Mouse (Mus musculus) midbrain, postnatal 0 days (tissue): ENCODE data around the gene Rab40b. TPM values are rescaled to one million over a fixed set of nuclear protein-coding genes. Genes with fewer than 3 reads are reported as not detected.

ENCODE experiments used
- ATAC-seq: fragments of 200-750 bp; cut with Nextera tagmentation; 2 replicates; pipeline ENCODE4 v1.8.0; 2017; ENCODE audit warnings: moderate number of reproducible peaks, mild to moderate bottlenecking, moderate TSS enrichment, moderate library complexity; ENCODE audit not compliant: low FRiP score
- DNase-seq: peaks from one replicate; pipeline ENCODE4 v3.0.0-alpha.2; 2015; ENCODE audit warnings: low spot score
- H3K27ac ChIP-seq: fragments of 300-500 bp; sonication (generic); 2 replicates; pipeline ENCODE4 v1.5.1; 2014; ENCODE audit warnings: low read depth, mild to moderate bottlenecking, low read length, mixed read lengths
- H3K27me3 ChIP-seq: fragments of 300-500 bp; sonication (generic); 2 replicates; pipeline ENCODE4 v1.6.1; 2014; ENCODE audit warnings: low read length, control low read depth, mixed read lengths; ENCODE audit not compliant: insufficient read depth
- H3K36me3 ChIP-seq: fragments of 300-500 bp; sonication (generic); 2 replicates; pipeline ENCODE4 v1.6.1; 2014; ENCODE audit warnings: low read length, control low read depth, mixed read lengths; ENCODE audit not compliant: insufficient read depth
- H3K4me1 ChIP-seq: fragments of 300-500 bp; sonication (generic); 2 replicates; pipeline ENCODE4 v1.6.1; 2014; ENCODE audit warnings: mild to moderate bottlenecking, control low read depth, antibody characterized with exemption, low read length, mixed read lengths; ENCODE audit not compliant: insufficient read depth
- H3K4me2 ChIP-seq: fragments of 300-500 bp; sonication (generic); 2 replicates; pipeline ENCODE4 v1.6.1; 2014; ENCODE audit warnings: low read depth, mild to moderate bottlenecking, low read length, mixed read lengths; ENCODE audit not compliant: poor library complexity, severe bottlenecking
- H3K4me3 ChIP-seq: fragments of 300-500 bp; sonication (generic); 2 replicates; pipeline ENCODE4 v1.5.1; 2014; ENCODE audit warnings: low read depth, mild to moderate bottlenecking, low read length, moderate library complexity
- H3K9ac ChIP-seq: fragments of 300-500 bp; sonication (generic); replicated peaks from 2 replicates; pipeline ENCODE4 v1.6.1; 2014; ENCODE audit warnings: mild to moderate bottlenecking, low read length, moderate library complexity, mixed read lengths; ENCODE audit not compliant: poor library complexity, severe bottlenecking
- H3K9me3 ChIP-seq: fragments of 300-500 bp; sonication (generic); 2 replicates; pipeline ENCODE4 v1.6.1; 2016; ENCODE audit warnings: low read length, control low read depth
- CTCF ChIP-seq: IDR thresholded peaks from 2 replicates; pipeline ENCODE4 v1.5.1; 2016; ENCODE audit warnings: antibody characterized with exemption, mild to moderate bottlenecking
- WGBS: fragments of 180-500 bp; shearing (Covaris S2); extraction: QIAGEN DNeasy Blood & Tissue Kit; methylation state at CpG from one replicate; pipeline ENCODE4 v1.1.7; 2014; 5-methylcytosine and 5-hydroxymethylcytosine counted together
- polyA plus RNA-seq: library from polyadenylated mRNA; unstranded; fragments of >200 nt; fragmentation: Nextera tagmentation; extraction: Ambion mirVana; gene quantifications from 2 replicates; pipeline ENCODE4 v1.2.1, GENCODE M21; 2015
- total RNA-seq: library from RNA; depleted of rRNA; stranded (reverse); fragments of >200 nt; gene quantifications from 2 replicates; pipeline ENCODE4 v1.2.3, GENCODE M21; 2014

The Rab40b gene
- total and polyA plus RNA-seq, 2 experiments from 2014 or later, result 14.8 to 15.0 TPM

DNA sequence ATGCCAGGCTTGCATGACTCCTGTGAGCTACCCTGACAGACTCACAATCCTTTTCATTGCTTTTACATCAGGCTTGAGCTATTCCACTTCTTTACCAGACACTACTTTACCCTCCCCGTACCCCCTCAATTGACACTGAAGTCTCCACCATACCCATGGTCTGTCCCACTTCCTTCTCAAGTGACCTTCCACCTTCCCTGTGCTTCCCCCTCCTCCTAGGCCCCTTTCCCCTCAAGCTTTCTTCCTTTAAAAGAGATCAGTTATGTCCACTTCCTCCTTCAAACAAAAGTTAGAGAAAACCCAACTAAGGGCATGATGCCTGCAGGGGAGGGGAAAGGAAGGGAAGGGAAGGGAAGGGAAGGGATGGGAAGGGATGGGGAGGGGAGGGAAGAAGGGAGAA lies 47.8 kb downstream of the Rab40b start:
- H3K4me2 ChIP-seq, result no peak overlapping the region
- H3K36me3 ChIP-seq, result peaks cover 14% of the 10 kb centered on the region
- no peak for TF ChIP-seq CTCF
- no peak overlapping the region for H3K9ac ChIP-seq
- WGBS, result 88% methylated on average over 1 of the region's 1 CpGs
- DNase-seq, result no peak
- ATAC-seq, result no peak
- no peak overlapping the region for H3K4me3 ChIP-seq
- H3K27ac ChIP-seq, result no peak overlapping the region
- no peaks in the 10 kb centered on the region for H3K27me3 ChIP-seq
- H3K4me1 ChIP-seq, result no peaks in the 10 kb centered on the region
- H3K9me3 ChIP-seq, result no peaks in the 10 kb centered on the region

DNA sequence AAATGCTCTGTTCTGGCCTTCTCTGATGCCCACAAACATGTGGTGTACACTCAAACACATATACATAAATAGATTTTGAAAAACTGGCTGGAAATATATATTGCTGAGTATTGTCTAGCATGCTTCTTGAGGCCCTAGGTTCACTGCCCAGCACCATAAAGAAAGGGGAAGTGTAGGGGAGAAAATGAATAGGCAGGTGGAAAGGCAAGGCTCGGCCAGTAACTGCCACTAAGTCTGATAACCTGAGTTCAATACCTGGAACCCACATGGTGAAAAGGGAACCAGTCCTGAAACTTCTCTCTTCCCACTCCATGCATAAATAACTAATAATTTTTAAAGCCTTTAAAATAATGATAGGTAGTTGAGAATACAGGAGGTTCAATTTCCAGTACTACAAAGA lies 48.4 kb downstream of the Rab40b start:
- H3K27ac ChIP-seq, result no peak overlapping the region
- ATAC-seq, result no peak
- DNase-seq, result no peak
- no peak overlapping the region for H3K9ac ChIP-seq
- TF ChIP-seq CTCF, result no peak
- 96% methylated on average over 1 of the region's 1 CpGs for WGBS
- H3K4me3 ChIP-seq, result no peak overlapping the region
- no peaks in the 10 kb centered on the region for H3K9me3 ChIP-seq
- H3K27me3 ChIP-seq, result no peaks in the 10 kb centered on the region
- H3K36me3 ChIP-seq, result peaks cover 12% of the 10 kb centered on the region
- H3K4me2 ChIP-seq, result no peak overlapping the region
- no peaks in the 10 kb centered on the region for H3K4me1 ChIP-seq

GRCm38 (mm10) chr11:121331641-121332040 lies 56.4 kb downstream of the Rab40b start:
- WGBS, result 95% methylated on average over 3 of the region's 3 CpGs
- ATAC-seq (no peak), DNase-seq (no peak)
- H3K4me2 ChIP-seq, result no peak overlapping the region
- H3K36me3 ChIP-seq, result peaks cover 43% of the 10 kb centered on the region
- no peak overlapping the region for H3K9ac ChIP-seq
- H3K4me1 ChIP-seq, result no peaks in the 10 kb centered on the region
- H3K4me3 ChIP-seq, result no peak overlapping the region
- H3K9me3 ChIP-seq, result no peaks in the 10 kb centered on the region
- H3K27me3 ChIP-seq, result no peaks in the 10 kb centered on the region
- no peak overlapping the region for H3K27ac ChIP-seq
- no peak for TF ChIP-seq CTCF

GRCm38 (mm10) chr11:121328619-121329018 lies 59.4 kb downstream of the Rab40b start:
- Histone ChIP-seq H3K27me3 (no peaks in the 10 kb centered on the region), H3K4me3 (no peak overlapping the region), H3K36me3 (peaks cover 28% of the 10 kb centered on the region), H3K27ac (no peak overlapping the region), H3K9me3 (no peaks in the 10 kb centered on the region), H3K4me1 (no peaks in the 10 kb centered on the region), H3K9ac (no peak overlapping the region), H3K4me2 (no peak overlapping the region)
- no peak for TF ChIP-seq CTCF
- no peak for DNase-seq
- no peak for ATAC-seq

DNA sequence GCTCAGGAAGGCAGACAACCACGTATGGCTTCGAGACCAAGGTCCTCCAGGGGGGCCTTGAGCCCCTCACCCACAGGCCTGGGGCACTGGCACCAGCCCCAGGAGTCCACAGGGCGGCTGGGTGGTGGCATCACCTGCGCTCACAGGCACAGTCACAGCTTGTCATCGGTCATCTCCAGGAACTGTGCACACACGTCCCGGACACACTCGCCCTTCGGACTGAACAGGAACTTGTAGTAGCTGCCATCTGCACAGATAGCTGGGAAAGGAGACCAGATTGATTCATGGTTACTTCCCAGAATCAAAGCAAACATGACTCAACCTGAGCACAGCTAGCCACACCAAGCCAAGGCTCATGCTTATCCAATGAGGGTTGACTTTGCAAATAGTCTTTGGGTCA lies 59.8 kb downstream of the Rab40b start:
- ATAC-seq (no peak), DNase-seq (no peak)
- no peaks in the 10 kb centered on the region for H3K9me3 ChIP-seq
- no peak overlapping the region for H3K27ac ChIP-seq
- no peak overlapping the region for H3K4me2 ChIP-seq
- no peaks in the 10 kb centered on the region for H3K27me3 ChIP-seq
- H3K9ac ChIP-seq, result no peak overlapping the region
- WGBS, result 94% methylated on average over 9 of the region's 9 CpGs
- no peak overlapping the region for H3K4me3 ChIP-seq
- no peak for TF ChIP-seq CTCF
- peaks cover 27% of the 10 kb centered on the region for H3K36me3 ChIP-seq
- H3K4me1 ChIP-seq, result no peaks in the 10 kb centered on the region

DNA sequence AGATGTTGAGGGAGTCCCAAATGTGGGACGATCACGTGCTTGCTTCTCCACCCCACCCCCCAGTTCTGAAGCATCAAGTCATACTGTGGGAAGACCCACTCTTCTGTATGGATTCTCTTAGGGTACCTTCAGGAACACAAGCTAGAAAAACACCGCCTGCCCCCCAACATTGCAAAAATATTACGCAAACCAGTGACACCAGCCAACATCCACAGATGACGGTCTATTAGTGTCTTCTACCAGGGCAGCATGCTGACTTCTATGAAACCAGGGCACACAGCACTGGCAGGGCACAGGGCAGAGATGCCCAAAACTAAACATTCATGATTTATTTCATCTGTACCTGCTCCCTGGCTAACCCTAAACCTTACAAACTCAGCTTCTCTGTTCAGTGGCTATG lies 61.4 kb downstream of the Rab40b start:
- WGBS, result 97% methylated on average over 5 of the region's 5 CpGs
- ATAC-seq (no peak), DNase-seq (no peak)
- no peaks in the 10 kb centered on the region for H3K4me1 ChIP-seq
- no peaks in the 10 kb centered on the region for H3K9me3 ChIP-seq
- H3K27ac ChIP-seq, result no peak overlapping the region
- H3K27me3 ChIP-seq, result no peaks in the 10 kb centered on the region
- H3K9ac ChIP-seq, result no peak overlapping the region
- H3K4me2 ChIP-seq, result no peak overlapping the region
- peaks cover 27% of the 10 kb centered on the region for H3K36me3 ChIP-seq
- no peak for TF ChIP-seq CTCF
- H3K4me3 ChIP-seq, result no peak overlapping the region
